Mouse (Mus musculus): ENCODE data around the gene Prkra.

- no peak for TF ChIP-seq POLR2A (IDR thresholded peaks at IDR 0.05; ENCODE audit: insufficient read depth, low read length)
- no peak for TF ChIP-seq CTCF (IDR thresholded peaks at IDR 0.05; ENCODE audit: low read depth, low read length)
- TF ChIP-seq EP300 (IDR thresholded peaks at IDR 0.05; ENCODE audit: insufficient read depth, low read depth, low read length) = no peak
Observed at GRCm38 (mm10) chr2:76690436-76691204, 42.8 kb upstream of the Prkra start.

Data from ES-Bruce4 (cell line).